Mouse (Mus musculus): ENCODE data around the gene Fam122a. TPM values are rescaled to one million over a fixed set of nuclear protein-coding genes. Genes with fewer than 3 reads are reported as not detected.

The Fam122a gene
- total RNA-seq, 2 experiments from 2014 or later: 6.3 to 40.9 TPM

DNA sequence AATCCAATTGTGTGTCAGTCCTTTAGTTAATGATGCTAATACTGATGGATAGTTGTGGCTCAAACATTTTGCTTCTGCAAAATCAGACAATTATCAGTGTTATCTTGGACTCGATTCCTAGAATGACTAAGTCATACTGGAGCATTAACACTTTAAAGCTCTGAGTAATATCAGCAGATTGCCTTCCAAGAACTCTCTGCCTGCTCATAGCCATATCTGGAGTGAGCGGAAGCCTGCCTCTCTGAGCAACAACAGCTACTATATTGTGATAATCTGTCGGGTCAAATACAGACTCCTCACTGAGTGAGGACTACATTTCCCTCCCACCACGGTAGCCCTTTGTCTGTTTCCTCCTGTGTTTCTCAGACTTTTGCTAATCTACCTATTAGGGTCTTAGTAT, 37.4 kb downstream of the Fam122a start:
- ATAC-seq (replicated peaks; ENCODE audit: low FRiP score, poor library complexity, severe bottlenecking): no peak

DNA sequence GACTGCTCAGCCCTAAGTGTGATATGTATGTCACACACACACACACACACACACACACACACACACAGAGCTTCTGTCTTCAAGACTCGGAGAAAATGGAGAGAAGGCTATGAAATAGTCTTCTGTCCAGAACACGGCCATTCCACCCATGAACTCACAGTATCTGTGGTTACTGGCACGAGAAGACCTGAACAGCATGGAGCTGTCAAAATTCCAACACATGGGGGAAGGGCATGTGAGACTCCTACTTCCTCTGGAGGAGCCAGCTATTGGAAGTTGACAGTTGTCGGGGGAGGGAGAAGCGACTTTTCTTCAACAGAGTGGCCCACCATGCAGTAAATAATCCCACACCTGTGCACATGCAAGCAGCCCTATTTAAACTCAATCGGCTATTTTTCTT, 42.9 kb downstream of the Fam122a start:
- no peak for ATAC-seq (replicated peaks; ENCODE audit: low FRiP score, poor library complexity, severe bottlenecking)

DNA sequence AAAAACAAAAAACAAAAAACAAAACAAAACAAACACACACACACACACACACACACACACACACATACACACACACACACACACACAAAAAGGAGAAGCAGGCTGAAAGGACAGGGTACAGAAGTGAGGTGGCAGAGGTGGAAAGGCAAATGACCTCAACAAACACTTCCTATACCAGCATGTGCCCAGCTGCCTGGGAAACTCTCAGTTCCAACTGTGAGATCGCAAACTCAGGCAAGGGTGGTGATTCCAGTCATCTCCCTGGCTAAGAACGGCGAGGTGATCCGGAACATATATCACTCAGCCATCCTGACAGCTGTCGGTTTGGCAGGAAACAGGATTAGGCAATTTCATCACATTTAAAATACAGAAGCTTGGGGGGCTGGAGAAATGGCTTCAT, 44.7 kb downstream of the Fam122a start:
- no peak for ATAC-seq (replicated peaks; ENCODE audit: low FRiP score, poor library complexity, severe bottlenecking)

DNA sequence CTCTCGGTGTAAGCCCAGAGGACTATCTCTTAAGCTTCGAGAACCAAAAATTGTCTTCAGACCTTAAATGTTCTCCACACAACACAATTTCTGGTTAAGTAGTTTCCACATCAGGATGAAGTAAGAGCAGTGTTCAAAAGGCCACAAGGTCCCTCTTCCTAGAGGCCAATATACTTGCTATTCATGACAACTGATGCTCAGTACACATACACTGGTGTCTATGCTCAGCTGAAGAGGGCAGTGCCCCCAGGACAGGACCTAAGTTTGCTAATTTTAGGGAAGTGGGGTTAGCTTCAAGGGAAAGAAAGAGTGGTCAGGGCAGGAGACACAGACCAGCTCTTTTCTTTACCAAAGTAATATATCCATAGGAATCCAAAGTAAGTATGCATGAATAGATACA, 45.8 kb downstream of the Fam122a start:
- no peak for ATAC-seq (replicated peaks; ENCODE audit: low FRiP score, poor library complexity, severe bottlenecking)

DNA sequence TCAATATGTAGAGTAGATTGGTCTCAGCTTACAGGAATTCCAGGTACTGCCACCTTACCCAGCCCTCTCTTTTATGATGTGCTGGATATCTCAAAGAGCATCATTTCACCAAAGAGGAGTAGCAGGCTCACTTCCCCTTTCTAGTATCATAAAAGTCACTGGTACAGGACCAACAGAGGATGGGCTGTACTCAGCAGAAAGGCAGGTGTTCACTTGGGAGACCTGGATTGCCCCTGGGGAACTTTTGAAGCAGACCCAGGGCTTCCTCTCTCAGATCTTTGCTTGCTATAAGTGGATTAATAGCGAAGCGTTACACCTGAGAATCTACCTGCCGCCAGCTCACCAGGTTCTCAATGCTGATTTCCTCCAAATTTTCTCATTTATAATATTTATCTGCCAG, 49.1 kb downstream of the Fam122a start:
- no peak for ATAC-seq (replicated peaks; ENCODE audit: low FRiP score, poor library complexity, severe bottlenecking)

DNA sequence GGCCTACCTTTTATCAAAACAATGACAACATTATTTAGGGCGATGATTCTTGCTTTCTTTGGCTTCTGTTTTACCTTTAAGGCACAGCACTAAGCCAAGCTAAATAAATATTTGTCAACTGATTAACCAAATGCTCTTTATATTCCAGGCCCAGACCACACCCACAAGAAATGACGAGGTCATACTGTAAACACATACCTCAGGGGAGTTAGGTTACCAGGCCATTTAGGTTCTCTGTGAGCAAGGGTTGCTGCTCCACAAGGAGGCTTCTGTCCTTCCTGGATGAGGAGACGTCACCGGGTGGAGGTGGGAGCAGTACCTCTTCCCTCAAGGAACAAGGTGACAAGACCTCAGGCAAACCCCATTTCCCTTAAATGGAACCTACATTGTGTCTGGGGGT, 49.9 kb downstream of the Fam122a start:
- ATAC-seq (replicated peaks; ENCODE audit: low FRiP score, poor library complexity, severe bottlenecking): no peak

DNA sequence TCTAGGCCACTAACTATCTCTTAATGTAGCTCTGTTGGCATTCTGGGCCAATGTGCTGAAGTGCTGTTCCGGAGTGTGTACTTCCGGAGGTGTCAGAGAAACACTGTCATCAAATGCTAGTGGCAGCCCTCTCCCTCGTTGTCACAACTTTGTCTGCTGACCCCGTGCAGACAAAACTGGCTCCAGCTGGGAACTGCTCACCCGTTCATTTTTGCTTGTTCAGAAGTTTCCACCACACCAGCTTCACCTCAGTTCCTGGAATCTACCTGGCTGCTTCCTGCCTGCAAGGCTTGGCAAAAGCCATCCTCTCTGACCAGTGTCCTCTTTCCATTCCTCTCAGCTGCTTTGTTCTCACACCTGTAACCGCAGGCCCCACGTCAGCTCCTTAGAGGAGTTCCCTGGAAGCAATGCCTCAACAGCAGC, 50.4 kb downstream of the Fam122a start:
- ATAC-seq (replicated peaks; ENCODE audit: low FRiP score, poor library complexity, severe bottlenecking): no peak

Other genes with a start within 250 kb of the Fam122a start
- 10.7 and 19.2 TPM in 2 replicates for gene Fxn, start 196.8 kb downstream of the Fam122a start, total RNA-seq (2015; ENCODE audit: low replicate concordance)
- 3.0 and 5.7 TPM in 2 replicates for gene Fxn, start 196.8 kb downstream of the Fam122a start, total RNA-seq (2017; ENCODE audit: low replicate concordance)
- gene Pip5k1b, start 78.5 kb upstream of the Fam122a start, total RNA-seq (2015; ENCODE audit: low replicate concordance): 35.4 and 43.9 TPM in 2 replicates
- 34.4 and 43.5 TPM in 2 replicates for gene Pip5k1b, start 78.5 kb upstream of the Fam122a start, total RNA-seq (2017; ENCODE audit: low replicate concordance)
- not detected in 2 replicates for gene Tmem252, start 196.7 kb upstream of the Fam122a start, total RNA-seq (2015; ENCODE audit: low replicate concordance)
- gene Tmem252, start 196.7 kb upstream of the Fam122a start, total RNA-seq (2017; ENCODE audit: low replicate concordance): not detected in 2 replicates